Mouse (Mus musculus) heart, postnatal 0 days (tissue): ENCODE results near the gene Il22ra1.

Experiments used
- CTCF ChIP-seq: IDR thresholded peaks from 2 replicates; pipeline ENCODE4 v1.5.1; 2016; ENCODE audit warnings: antibody characterized with exemption, control low read depth, low read depth
- EP300 ChIP-seq: IDR thresholded peaks from 2 replicates; pipeline ENCODE4 v1.6.1; 2016; ENCODE audit warnings: antibody characterized with exemption, low read depth

GRCm38 (mm10) chr4:135770611-135771305 is 42.8 kb downstream of the Il22ra1 start:
- no peak for TF ChIP-seq CTCF
- TF ChIP-seq EP300 = no peak
